Mouse (Mus musculus): Measurements from ENCODE around the gene Rimbp3. TPM values are rescaled to one million over a fixed set of nuclear protein-coding genes. Genes with fewer than 3 reads are reported as not detected.

Gene Rimbp3
- polyA plus RNA-seq, 1 experiment = not detected

DNA sequence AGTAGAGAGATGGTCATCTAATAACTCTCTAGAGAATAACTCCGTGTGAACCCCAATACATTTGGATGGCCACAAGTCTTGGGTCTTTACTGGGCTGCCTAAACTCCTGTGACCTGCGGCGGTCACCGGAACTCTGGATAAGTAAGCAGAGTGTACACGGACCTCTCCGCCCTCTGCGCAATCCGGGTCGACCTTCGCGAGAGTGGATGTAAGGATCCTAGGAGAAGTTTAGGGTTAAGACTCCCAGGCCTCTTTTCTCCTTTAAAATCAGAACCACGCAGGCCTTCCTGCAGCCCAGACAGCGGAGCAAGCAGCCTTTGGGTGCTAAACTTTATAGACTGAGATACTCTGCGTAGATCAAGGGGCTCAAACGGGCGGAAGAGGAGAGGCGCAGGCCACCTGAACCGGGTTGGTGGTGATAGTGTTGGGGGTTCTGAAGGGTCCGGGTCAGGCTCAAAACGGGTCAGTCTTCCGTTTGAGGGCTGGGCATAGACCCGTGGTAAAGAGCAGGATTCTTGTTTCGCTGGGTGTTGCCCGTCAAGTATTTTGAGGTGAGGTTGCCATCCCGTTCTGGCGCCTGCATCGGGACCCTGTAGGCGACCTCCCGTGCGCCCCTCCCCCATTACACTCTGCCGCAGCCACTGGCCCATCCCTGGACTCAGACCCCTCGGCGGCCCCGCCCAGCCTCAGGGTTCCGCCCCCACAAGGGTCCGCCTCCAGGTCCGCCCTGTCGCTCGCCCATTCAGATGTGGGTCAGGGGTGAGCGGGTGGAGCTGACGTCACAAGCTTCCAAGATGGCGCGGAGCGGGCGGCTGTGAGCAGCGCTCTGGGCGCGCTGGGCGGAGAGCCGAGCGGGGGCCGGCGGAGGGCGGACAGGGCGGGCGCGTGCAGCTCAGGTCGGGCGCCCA, 24.6 kb downstream of the Rimbp3 start, which contains the start of gene Hic2:
Gene Hic2 (plus strand): TSS at position 779 of the 908 bp plus-strand sequence.
- 3% methylated on average over 59 of the region's 59 CpGs for WGBS
- peak within 1 kb of the TSS; percentile 31 for H3K27ac ChIP-seq (ENCODE audit: insufficient read depth, low read depth, low read length)
- peak within 1 kb of the TSS; percentile 82 for H3K4me3 ChIP-seq (ENCODE audit: insufficient read depth, low read depth, low read length)
- no peak for TF ChIP-seq CTCF (IDR thresholded peaks at IDR 0.05; ENCODE audit: insufficient read depth, low read depth, low read length)
- TF ChIP-seq POLR2A (IDR thresholded peaks at IDR 0.05; ENCODE audit: insufficient read depth, low read depth, low read length) = peak; percentile 93
- H3K4me1 ChIP-seq (ENCODE audit: control insufficient read depth, insufficient read depth, low read length) = peaks cover 14% of the 10 kb centered on the region; the same call in 1 of the 2 replicates

DNA sequence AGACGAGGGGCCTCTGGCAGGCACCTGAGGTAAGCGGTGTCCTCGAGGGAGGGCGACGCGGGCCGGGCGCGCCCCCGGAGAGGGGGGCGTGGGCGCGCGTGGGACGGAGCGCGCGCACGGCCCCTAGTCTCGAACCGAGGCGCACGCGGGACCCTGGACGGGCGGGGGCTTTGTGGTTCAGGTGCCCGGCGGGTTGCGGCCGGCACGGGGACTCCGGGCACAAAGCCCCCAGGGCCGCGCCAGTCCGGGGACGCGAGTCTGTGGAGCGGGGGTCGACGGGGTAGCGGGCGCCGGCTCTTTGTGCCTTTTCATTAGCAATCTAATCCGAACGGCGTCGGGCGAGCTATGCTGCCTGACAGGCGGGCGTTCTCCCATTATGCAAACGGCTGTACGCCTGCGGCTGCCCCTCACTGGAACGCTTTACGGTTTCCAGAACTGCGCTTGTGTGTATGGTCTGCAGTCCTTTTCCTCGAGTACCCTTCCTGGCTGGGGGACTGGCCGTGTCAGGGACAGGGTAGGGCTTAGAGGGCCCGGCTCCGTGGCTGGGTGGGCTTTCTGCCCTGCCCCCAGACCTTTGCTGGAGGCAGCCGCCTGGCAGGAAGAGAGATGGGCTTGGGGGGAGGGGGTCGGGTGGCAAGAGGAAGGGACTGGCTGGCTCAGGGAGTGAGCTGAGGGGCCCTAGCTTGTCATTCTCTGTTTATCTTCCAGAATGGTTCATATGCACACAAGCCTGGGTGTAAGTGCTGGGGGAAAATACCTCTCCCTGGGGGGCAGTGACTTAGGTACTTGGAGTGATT, 25.5 kb downstream of the Rimbp3 start:
- Histone ChIP-seq H3K4me1 (ENCODE audit: control insufficient read depth, insufficient read depth, low read length) (peaks cover 14% of the 10 kb centered on the region; the same call in 1 of the 2 replicates), H3K27ac (ENCODE audit: insufficient read depth, low read depth, low read length) (peak overlapping the region; percentile 31), H3K4me3 (ENCODE audit: insufficient read depth, low read depth, low read length) (peak overlapping the region; percentile 82)
- under 1% methylated on average over 62 of the region's 62 CpGs for WGBS
- TF ChIP-seq CTCF (IDR thresholded peaks at IDR 0.05; ENCODE audit: insufficient read depth, low read depth, low read length) = no peak

DNA sequence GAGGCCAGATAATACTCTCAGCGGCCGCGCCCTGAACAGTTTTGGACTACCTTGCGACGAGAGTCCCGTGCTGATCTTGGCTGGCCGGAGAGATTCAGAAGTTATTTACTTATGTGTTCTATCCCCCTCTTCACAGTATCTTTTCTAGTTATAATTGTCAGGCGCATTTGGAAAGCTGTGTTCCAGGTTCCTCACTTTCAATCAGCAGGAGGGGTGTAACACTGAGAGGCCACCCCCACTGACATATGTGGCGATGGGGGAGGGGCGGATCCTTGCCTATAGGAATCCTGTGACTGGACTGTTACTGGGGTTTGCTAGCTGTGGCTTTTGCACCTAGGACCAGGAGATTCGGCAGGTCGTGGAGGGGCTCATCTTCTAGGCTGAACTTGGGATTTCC, 26.1 kb downstream of the Rimbp3 start:
- Histone ChIP-seq H3K4me3 (ENCODE audit: insufficient read depth, low read depth, low read length) (peak overlapping the region; percentile 82), H3K27ac (ENCODE audit: insufficient read depth, low read depth, low read length) (no peak overlapping the region), H3K4me1 (ENCODE audit: control insufficient read depth, insufficient read depth, low read length) (peaks cover 14% of the 10 kb centered on the region; the same call in 1 of the 2 replicates)
- 6% methylated on average over 12 of the region's 12 CpGs for WGBS
- TF ChIP-seq CTCF (IDR thresholded peaks at IDR 0.05; ENCODE audit: insufficient read depth, low read depth, low read length) (no peak), POLR2A (IDR thresholded peaks at IDR 0.05; ENCODE audit: insufficient read depth, low read depth, low read length) (no peak)

GRCm38 (mm10) chr16:17234916-17235665, 26.7 kb downstream of the Rimbp3 start:
- Histone ChIP-seq H3K4me1 (ENCODE audit: control insufficient read depth, insufficient read depth, low read length) (peaks cover 14% of the 10 kb centered on the region; the same call in 1 of the 2 replicates), H3K4me3 (ENCODE audit: insufficient read depth, low read depth, low read length) (peak overlapping the region; percentile 82), H3K27ac (ENCODE audit: insufficient read depth, low read depth, low read length) (peak overlapping the region; percentile 45)
- WGBS = 11% methylated on average over 9 of the region's 9 CpGs
- TF ChIP-seq CTCF (IDR thresholded peaks at IDR 0.05; ENCODE audit: insufficient read depth, low read depth, low read length) = no peak
- no peak for TF ChIP-seq POLR2A (IDR thresholded peaks at IDR 0.05; ENCODE audit: insufficient read depth, low read depth, low read length)

GRCm38 (mm10) chr16:17237634-17238033, 29.2 kb downstream of the Rimbp3 start:
- no peak for TF ChIP-seq POLR2A (IDR thresholded peaks at IDR 0.05; ENCODE audit: insufficient read depth, low read depth, low read length)
- TF ChIP-seq CTCF (IDR thresholded peaks at IDR 0.05; ENCODE audit: insufficient read depth, low read depth, low read length) = no peak
- peaks cover 14% of the 10 kb centered on the region; the same call in 1 of the 2 replicates for H3K4me1 ChIP-seq (ENCODE audit: control insufficient read depth, insufficient read depth, low read length)
- 78% methylated on average over 3 of the region's 3 CpGs for WGBS
- H3K4me3 ChIP-seq (ENCODE audit: insufficient read depth, low read depth, low read length) = no peak overlapping the region
- H3K27ac ChIP-seq (ENCODE audit: insufficient read depth, low read depth, low read length) = no peak overlapping the region

DNA sequence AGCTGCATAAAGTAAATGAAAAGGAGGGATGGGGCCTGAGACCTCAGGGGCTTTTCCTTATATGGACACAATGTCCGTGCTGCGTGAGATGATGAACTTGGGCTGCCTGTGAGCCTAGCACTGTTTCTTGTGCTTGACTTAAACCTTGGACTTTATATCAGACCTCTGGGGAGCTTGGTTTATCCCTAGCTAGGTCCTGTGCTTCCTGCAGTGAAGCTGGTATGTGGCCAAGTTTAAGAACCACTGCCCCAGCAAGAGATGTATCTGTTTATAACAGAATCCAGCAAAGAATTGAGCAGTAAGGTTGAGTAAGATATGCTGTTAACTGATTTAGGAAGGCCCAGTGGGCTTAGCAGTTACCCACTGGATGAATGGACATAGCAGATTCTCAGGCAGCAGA, 31.0 kb downstream of the Rimbp3 start:
- 90% methylated on average over 2 of the region's 2 CpGs for WGBS
- TF ChIP-seq POLR2A (IDR thresholded peaks at IDR 0.05; ENCODE audit: insufficient read depth, low read depth, low read length) (no peak), CTCF (IDR thresholded peaks at IDR 0.05; ENCODE audit: insufficient read depth, low read depth, low read length) (no peak)
- peaks cover 10% of the 10 kb centered on the region; the same call in 1 of the 2 replicates for H3K4me1 ChIP-seq (ENCODE audit: control insufficient read depth, insufficient read depth, low read length)
- no peak overlapping the region for H3K4me3 ChIP-seq (ENCODE audit: insufficient read depth, low read depth, low read length)
- H3K27ac ChIP-seq (ENCODE audit: insufficient read depth, low read depth, low read length) = no peak overlapping the region

DNA sequence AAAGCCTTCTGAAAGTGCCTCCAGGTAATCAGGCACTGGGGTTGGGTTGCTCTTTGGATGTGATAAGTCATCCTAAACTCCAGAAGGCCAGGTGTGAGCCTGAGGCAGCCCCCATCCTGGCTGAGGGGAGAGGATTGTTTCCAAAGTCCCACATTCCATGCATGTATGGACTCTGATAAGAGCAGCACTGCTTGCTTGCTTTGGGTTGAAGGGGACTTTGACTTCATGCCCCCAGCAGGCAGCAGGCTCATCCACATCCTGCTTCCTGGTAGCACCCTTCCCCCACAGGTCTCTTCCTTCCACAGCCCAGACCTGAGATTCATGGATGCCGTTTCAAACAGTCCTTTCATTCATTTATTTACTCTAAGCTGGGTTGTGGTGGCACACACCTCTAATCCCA, 35.3 kb downstream of the Rimbp3 start:
- Histone ChIP-seq H3K4me1 (ENCODE audit: control insufficient read depth, insufficient read depth, low read length) (no peaks in the 10 kb centered on the region), H3K4me3 (ENCODE audit: insufficient read depth, low read depth, low read length) (no peak overlapping the region), H3K27ac (ENCODE audit: insufficient read depth, low read depth, low read length) (no peak overlapping the region)
- TF ChIP-seq CTCF (IDR thresholded peaks at IDR 0.05; ENCODE audit: insufficient read depth, low read depth, low read length) = no peak
- TF ChIP-seq POLR2A (IDR thresholded peaks at IDR 0.05; ENCODE audit: insufficient read depth, low read depth, low read length) = no peak
- 70% methylated on average over 1 of the region's 1 CpGs for WGBS

DNA sequence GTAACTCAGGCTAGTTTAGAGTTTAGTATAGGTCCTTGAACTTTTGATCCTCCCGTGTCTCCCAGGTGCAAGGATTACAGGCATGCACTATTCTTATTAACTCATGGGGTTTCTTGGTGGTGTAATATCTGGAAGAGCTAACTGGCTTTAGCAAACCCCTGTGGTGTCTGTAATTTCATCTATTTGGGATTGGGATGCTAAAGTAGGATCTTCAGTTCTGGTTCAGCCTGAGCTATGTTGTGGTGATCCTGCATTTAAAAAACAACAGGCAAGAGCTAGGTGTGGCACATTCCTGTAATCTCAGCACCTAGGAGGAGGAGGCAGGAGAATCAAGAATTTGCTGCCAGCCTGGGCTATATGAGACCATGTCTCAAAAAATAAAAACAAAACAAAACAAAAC, 36.6 kb downstream of the Rimbp3 start:
- 85% methylated on average over 1 of the region's 1 CpGs for WGBS
- TF ChIP-seq CTCF (IDR thresholded peaks at IDR 0.05; ENCODE audit: insufficient read depth, low read depth, low read length) = no peak
- no peak for TF ChIP-seq POLR2A (IDR thresholded peaks at IDR 0.05; ENCODE audit: insufficient read depth, low read depth, low read length)
- Histone ChIP-seq H3K4me3 (ENCODE audit: insufficient read depth, low read depth, low read length) (no peak overlapping the region), H3K4me1 (ENCODE audit: control insufficient read depth, insufficient read depth, low read length) (no peaks in the 10 kb centered on the region), H3K27ac (ENCODE audit: insufficient read depth, low read depth, low read length) (no peak overlapping the region)
